Mouse (Mus musculus) heart, embryonic 11.5 days (tissue): ENCODE data around the gene Ehhadh. TPM values are rescaled to one million over a fixed set of nuclear protein-coding genes. Genes with fewer than 3 reads are reported as not detected.

Experiments
- ATAC-seq: fragments of 200-750 bp; cut with Nextera tagmentation; replicated peaks from 2 replicates; pipeline ENCODE4 v1.8.0; 2017; ENCODE audit warnings: moderate library complexity; ENCODE audit not compliant: insufficient number of reproducible peaks, low FRiP score, low TSS enrichment
- H3K27ac ChIP-seq: fragments of 300-500 bp; sonication (generic); 2 replicates; pipeline ENCODE4 v1.5.1; 2014; ENCODE audit warnings: mild to moderate bottlenecking, low read depth, low read length
- H3K27me3 ChIP-seq: fragments of 300-500 bp; sonication (generic); 2 replicates; pipeline ENCODE4 v1.6.1; 2014; ENCODE audit warnings: mild to moderate bottlenecking, low read length, mixed read lengths; ENCODE audit not compliant: control insufficient read depth, insufficient read depth
- H3K36me3 ChIP-seq: fragments of 300-500 bp; sonication (generic); 2 replicates; pipeline ENCODE4 v1.6.1; 2014; ENCODE audit warnings: mild to moderate bottlenecking, low read length, moderate library complexity, mixed read lengths; ENCODE audit not compliant: control insufficient read depth, insufficient read depth
- H3K4me1 ChIP-seq: fragments of 300-500 bp; sonication (generic); 2 replicates; pipeline ENCODE4 v1.6.1; 2014; ENCODE audit warnings: low read length; ENCODE audit not compliant: control insufficient read depth, insufficient read depth
- H3K4me2 ChIP-seq: fragments of 300-500 bp; sonication (generic); 2 replicates; pipeline ENCODE4 v1.6.1; 2014; ENCODE audit warnings: mild to moderate bottlenecking, moderate library complexity
- H3K4me3 ChIP-seq: fragments of 300-500 bp; sonication (generic); 2 replicates; pipeline ENCODE4 v1.5.1; 2014; ENCODE audit warnings: low read depth, low read length
- H3K9ac ChIP-seq: fragments of 300-500 bp; sonication (generic); 2 replicates; pipeline ENCODE4 v1.6.1; 2014; ENCODE audit warnings: mild to moderate bottlenecking, low read depth, low read length, moderate library complexity
- H3K9me3 ChIP-seq: fragments of 300-500 bp; sonication (generic); replicated peaks from 2 replicates; pipeline ENCODE4 v1.6.1; 2016; ENCODE audit warnings: low read length; ENCODE audit not compliant: control insufficient read depth
- WGBS: fragments of 180-500 bp; shearing (Covaris S2); extraction: QIAGEN DNeasy Blood & Tissue Kit; methylation state at CpG from one replicate; pipeline ENCODE4 v1.1.7; 2014; ENCODE audit not compliant: insufficient replicate concordance; 5-methylcytosine and 5-hydroxymethylcytosine counted together
- polyA plus RNA-seq: library from polyadenylated mRNA; unstranded; fragments of >200 nt; fragmentation: Nextera tagmentation; extraction: Ambion mirVana; gene quantifications from 2 replicates; pipeline ENCODE4 v1.2.1, GENCODE M21; 2014

Gene Ehhadh
- 2.8 and 3.0 TPM in 2 replicates for polyA plus RNA-seq

DNA sequence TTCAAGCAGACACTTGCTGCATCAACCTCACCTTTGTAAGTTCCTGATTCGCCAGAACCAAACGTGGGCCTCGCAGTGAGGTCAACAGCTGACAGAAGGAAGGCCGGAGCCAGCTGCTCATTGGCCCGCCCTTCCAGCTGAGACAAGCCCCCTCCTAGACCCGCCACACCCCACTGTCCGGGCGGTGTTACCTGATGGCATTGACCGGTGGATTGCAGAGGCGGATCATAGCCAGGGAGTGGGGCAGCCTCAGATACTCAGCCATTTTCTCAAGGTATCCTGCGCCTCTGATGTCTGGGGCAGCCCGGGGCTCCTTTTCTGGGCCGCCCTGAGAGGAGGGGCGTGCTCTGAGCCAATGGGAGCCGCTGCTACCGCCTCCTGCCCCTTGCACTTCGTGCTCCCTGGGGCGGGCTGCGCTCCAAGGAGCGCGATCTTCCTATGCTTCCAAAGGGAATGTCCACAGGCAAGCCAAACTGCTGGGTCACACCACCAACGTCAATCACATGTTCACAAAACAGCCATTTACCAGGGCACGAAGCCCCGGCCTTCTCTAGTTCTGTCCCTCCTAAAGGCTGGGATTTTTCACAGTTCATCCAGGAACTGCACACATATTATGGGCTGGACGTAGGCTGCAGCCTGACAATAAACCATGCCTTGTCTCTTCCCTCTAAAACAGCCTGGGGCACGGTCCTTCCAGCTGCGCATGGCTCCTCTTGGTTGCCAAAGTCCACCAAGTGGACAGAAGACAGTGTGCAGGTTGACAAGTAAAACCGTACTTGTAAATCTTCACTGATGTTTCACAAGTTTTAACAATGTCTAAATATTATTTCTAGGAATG, at the start of gene Ehhadh:
TSS of gene Ehhadh (minus strand) at position 292 of the 838 bp plus-strand sequence.
- ATAC-seq, result peak; percentile 89
- no peaks in the 10 kb centered on the region for H3K9me3 ChIP-seq
- peak within 1 kb of the TSS; percentile 62 for H3K4me3 ChIP-seq
- H3K9ac ChIP-seq, result peak within 1 kb of the TSS; percentile 69
- H3K4me1 ChIP-seq, result 0 out of 2 replicates have a peak, but pooled peaks cover 2% of the 10 kb centered on the region
- 8% methylated on average over 28 of the region's 28 CpGs for WGBS
- no peak within 1 kb of the TSS for H3K27ac ChIP-seq
- H3K36me3 ChIP-seq, result no peaks in the 10 kb centered on the region
- peak within 1 kb of the TSS; percentile 80 for H3K4me2 ChIP-seq
- H3K27me3 ChIP-seq, result no peaks in the 10 kb centered on the region

DNA sequence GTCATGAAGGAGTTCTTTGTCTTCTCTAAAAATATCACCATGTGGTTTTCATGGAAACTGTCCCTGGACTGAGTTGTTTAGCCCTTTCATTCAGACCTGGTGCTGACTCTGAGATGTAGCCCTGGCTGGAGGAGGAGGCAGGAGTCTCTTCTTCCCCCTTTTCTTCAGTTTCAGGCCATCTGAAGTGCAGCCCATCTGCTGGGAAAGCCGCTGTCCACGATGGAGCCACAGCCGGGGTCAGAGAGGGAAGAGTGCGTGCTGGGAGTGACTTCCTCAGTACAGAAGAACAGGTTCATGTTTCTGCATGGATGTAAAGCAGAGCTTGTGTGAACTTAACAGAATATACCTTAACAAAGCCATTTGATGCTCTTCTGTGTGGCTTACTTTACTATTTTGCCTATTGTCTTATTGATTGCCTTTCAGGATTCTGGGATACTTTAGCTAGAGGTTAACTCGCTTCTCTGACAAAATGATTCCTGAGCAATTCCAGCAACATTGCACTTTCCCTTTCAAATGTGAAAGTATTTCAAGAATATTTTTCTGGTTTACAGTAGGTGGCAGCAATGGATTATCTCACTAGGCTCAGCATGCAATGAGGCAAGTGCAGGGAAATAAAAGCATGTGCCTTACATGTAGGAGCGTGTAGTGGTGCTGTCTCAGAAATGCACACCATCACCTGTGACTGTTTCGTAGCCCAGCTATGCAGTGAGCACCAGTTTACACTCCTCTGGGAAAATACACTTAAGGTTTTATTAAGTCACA, 48.9 kb upstream of the Ehhadh start:
- 0 out of 2 replicates have a peak, but pooled peaks cover 2% of the 10 kb centered on the region for H3K27me3 ChIP-seq
- no peak overlapping the region for H3K4me3 ChIP-seq
- no peaks in the 10 kb centered on the region for H3K4me1 ChIP-seq
- no peak overlapping the region for H3K27ac ChIP-seq
- 57% methylated on average over 7 of the region's 7 CpGs for WGBS
- H3K9me3 ChIP-seq, result no peaks in the 10 kb centered on the region
- no peak overlapping the region for H3K4me2 ChIP-seq
- no peak overlapping the region for H3K9ac ChIP-seq
- no peak for ATAC-seq
- no peaks in the 10 kb centered on the region for H3K36me3 ChIP-seq

DNA sequence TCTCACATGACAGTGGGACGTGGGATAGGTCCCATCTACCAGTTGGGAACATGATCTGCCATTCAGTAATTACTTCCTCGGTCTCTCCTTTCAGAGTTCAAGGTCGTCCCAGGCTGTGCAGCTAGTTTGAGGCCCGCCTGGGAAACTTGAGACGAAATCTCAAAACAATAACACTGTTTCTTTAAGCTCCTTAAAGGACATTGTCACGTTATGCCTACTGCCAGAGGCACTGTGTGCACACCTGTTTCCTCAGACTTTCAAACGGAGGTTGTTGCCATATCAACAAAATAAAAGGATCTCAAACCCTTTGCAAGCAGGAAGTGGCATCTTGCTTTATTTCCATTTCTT, 48.0 kb upstream of the Ehhadh start:
- no peak for ATAC-seq
- Histone ChIP-seq H3K9me3 (no peaks in the 10 kb centered on the region), H3K36me3 (no peaks in the 10 kb centered on the region), H3K4me1 (no peaks in the 10 kb centered on the region), H3K9ac (no peak overlapping the region), H3K27ac (no peak overlapping the region), H3K4me2 (no peak overlapping the region), H3K27me3 (0 out of 2 replicates have a peak, but pooled peaks cover 2% of the 10 kb centered on the region), H3K4me3 (no peak overlapping the region)
- 53% methylated on average over 7 of the region's 7 CpGs for WGBS

- no peaks in the 10 kb centered on the region for H3K36me3 ChIP-seq
- no peak for ATAC-seq
- H3K4me1 ChIP-seq, result no peaks in the 10 kb centered on the region
- 76% methylated on average over 8 of the region's 8 CpGs for WGBS
- H3K9ac ChIP-seq, result no peak overlapping the region
- no peak overlapping the region for H3K27ac ChIP-seq
- H3K4me3 ChIP-seq, result no peak overlapping the region
- H3K4me2 ChIP-seq, result no peak overlapping the region
- no peaks in the 10 kb centered on the region for H3K9me3 ChIP-seq
- H3K27me3 ChIP-seq, result 0 out of 2 replicates have a peak, but pooled peaks cover 2% of the 10 kb centered on the region
Measured at GRCm38 (mm10) chr16:21834866-21835583, 47.4 kb upstream of the Ehhadh start.

GRCm38 (mm10) chr16:21833970-21834369, 46.4 kb upstream of the Ehhadh start:
- H3K9ac ChIP-seq, result no peak overlapping the region
- 79% methylated on average over 10 of the region's 10 CpGs for WGBS
- H3K4me3 ChIP-seq, result no peak overlapping the region
- ATAC-seq, result no peak
- H3K27me3 ChIP-seq, result no peaks in the 10 kb centered on the region
- H3K36me3 ChIP-seq, result no peaks in the 10 kb centered on the region
- H3K27ac ChIP-seq, result no peak overlapping the region
- no peaks in the 10 kb centered on the region for H3K9me3 ChIP-seq
- no peak overlapping the region for H3K4me2 ChIP-seq
- H3K4me1 ChIP-seq, result no peaks in the 10 kb centered on the region

DNA sequence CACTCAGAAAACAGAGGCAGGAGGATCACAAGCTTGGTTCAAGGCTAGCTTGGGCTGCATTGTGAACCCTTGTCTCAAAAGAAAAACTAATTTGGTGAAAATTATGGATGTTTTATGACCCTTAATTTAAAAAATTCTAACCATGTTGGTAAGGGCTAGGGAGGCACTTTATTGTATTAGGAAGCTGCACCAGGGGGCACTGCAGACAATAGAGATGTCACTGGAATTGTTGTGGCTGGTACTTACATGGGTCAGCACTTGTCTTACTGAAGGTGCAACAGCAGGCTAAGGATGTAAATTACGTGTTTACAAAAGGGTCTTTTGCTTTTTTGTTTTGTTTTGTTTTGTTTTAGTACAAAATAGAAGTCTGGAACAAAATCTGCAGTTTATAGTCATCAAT, 45.9 kb upstream of the Ehhadh start:
- Histone ChIP-seq H3K36me3 (no peaks in the 10 kb centered on the region), H3K4me1 (no peaks in the 10 kb centered on the region), H3K27me3 (no peaks in the 10 kb centered on the region), H3K27ac (no peak overlapping the region), H3K4me2 (no peak overlapping the region), H3K4me3 (no peak overlapping the region), H3K9ac (no peak overlapping the region), H3K9me3 (no peaks in the 10 kb centered on the region)
- ATAC-seq, result no peak
- WGBS, result 47% methylated on average over 1 of the region's 1 CpGs

DNA sequence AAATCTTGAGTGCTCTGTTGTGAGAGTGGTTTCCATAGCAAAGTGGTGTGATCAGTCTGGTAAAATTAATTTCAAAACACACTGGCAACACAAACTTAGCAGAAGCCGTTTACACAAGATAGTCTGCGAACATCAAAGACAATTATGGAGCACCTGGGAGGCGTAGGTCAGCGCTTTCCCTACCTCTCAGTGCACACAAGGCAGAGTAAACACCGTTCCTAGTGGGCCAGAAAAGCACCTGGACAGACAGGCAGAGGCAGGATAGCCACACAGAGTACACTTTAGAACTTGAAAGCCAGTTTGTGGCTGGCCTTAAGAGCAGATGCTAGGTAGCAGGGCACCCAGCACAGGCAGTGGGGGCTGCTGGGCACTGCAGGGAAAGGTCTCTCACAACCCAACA, 44.2 kb upstream of the Ehhadh start:
- ATAC-seq, result no peak
- WGBS, result 78% methylated on average over 5 of the region's 5 CpGs
- H3K4me1 ChIP-seq, result no peaks in the 10 kb centered on the region

GRCm38 (mm10) chr16:21830784-21831183, 43.2 kb upstream of the Ehhadh start:
- Histone ChIP-seq H3K27ac (no peak overlapping the region), H3K4me1 (no peaks in the 10 kb centered on the region), H3K9ac (no peak overlapping the region), H3K9me3 (no peaks in the 10 kb centered on the region), H3K4me3 (no peak overlapping the region), H3K4me2 (no peak overlapping the region), H3K27me3 (no peaks in the 10 kb centered on the region), H3K36me3 (no peaks in the 10 kb centered on the region)
- no peak for ATAC-seq
- 59% methylated on average over 6 of the region's 6 CpGs for WGBS

More for the DNA sequence above, 44.2 kb upstream of the Ehhadh start:
- Histone ChIP-seq H3K27me3 (no peaks in the 10 kb centered on the region), H3K36me3 (no peaks in the 10 kb centered on the region), H3K27ac (no peak overlapping the region), H3K9me3 (no peaks in the 10 kb centered on the region), H3K4me3 (no peak overlapping the region), H3K9ac (no peak overlapping the region), H3K4me2 (no peak overlapping the region)
